Mouse (Mus musculus) B cell, adult 2 months (primary cell): ENCODE results near the gene Arhgef18.
A peak's percentile ranks its signal among the peaks of the same experiment; 100 is the strongest.

Source experiments
- DNase-seq, 2 experiments: peaks; one replicate each; pipeline ENCODE4 v3.0.0; 2022

Arhgef18 gene

GRCm38 (mm10) chr8:3464309-3464708, 71.5 kb downstream of the Arhgef18 start:
- DNase-seq = peak; percentile 45 to 58

GRCm38 (mm10) chr8:3467006-3467885, 74.4 kb downstream of the Arhgef18 start, which contains the start of gene Pex11g:
Gene Pex11g, minus strand, starts transcription at chr8:3467680.
- peak; percentile 92 for DNase-seq

GRCm38 (mm10) chr8:3467886-3468545, 75.2 kb downstream of the Arhgef18 start:
- no peak for DNase-seq

GRCm38 (mm10) chr8:3468838-3469237, 76.0 kb downstream of the Arhgef18 start:
- DNase-seq = peak in 1 of 2 experiments; percentile 27

- no peak for DNase-seq
Observed at GRCm38 (mm10) chr8:3470562-3470961, 77.8 kb downstream of the Arhgef18 start, which contains the start of gene Tex45. Gene Tex45, plus strand, starts transcription at chr8:3470862.

GRCm38 (mm10) chr8:3475715-3476429, 83.1 kb downstream of the Arhgef18 start:
- DNase-seq = no peak

- no peak for DNase-seq
Observed at GRCm38 (mm10) chr8:3480221-3480785, 87.5 kb downstream of the Arhgef18 start.

- no peak for DNase-seq
Observed at GRCm38 (mm10) chr8:3481605-3482004, 88.8 kb downstream of the Arhgef18 start.

- no peak for DNase-seq
Observed at GRCm38 (mm10) chr8:3482240-3482740, 89.5 kb downstream of the Arhgef18 start.

- DNase-seq = no peak
Observed at GRCm38 (mm10) chr8:3483546-3483945, 90.7 kb downstream of the Arhgef18 start.

- no peak for DNase-seq
Observed at GRCm38 (mm10) chr8:3485192-3485591, 92.4 kb downstream of the Arhgef18 start.

- peak; percentile 67 to 72 for DNase-seq
Observed at GRCm38 (mm10) chr8:3492901-3493844, 100.4 kb downstream of the Arhgef18 start, which contains the start of gene Zfp358. Gene Zfp358, plus strand, starts transcription at chr8:3493138.

- DNase-seq = no peak
Observed at GRCm38 (mm10) chr8:3493845-3494208, 101.0 kb downstream of the Arhgef18 start.

GRCm38 (mm10) chr8:3495578-3496427, 103.0 kb downstream of the Arhgef18 start:
- no peak for DNase-seq

GRCm38 (mm10) chr8:3496428-3496748, 103.6 kb downstream of the Arhgef18 start:
- DNase-seq = no peak

GRCm38 (mm10) chr8:3498583-3498982, 105.8 kb downstream of the Arhgef18 start:
- DNase-seq = no peak

GRCm38 (mm10) chr8:3499751-3500150, 106.9 kb downstream of the Arhgef18 start:
- no peak for DNase-seq

GRCm38 (mm10) chr8:3500235-3501090, 107.7 kb downstream of the Arhgef18 start, which contains the start of gene Mcoln1:
Gene Mcoln1, plus strand, starts transcription at chr8:3500457.
- DNase-seq = peak; percentile 97 to 98

GRCm38 (mm10) chr8:3502217-3502616, 109.4 kb downstream of the Arhgef18 start:
- no peak for DNase-seq
